Mouse (Mus musculus) bone marrow macrophage, adult 2 months (primary cell): ENCODE results near the gene Ptbp1.

Source experiments
- CTCF ChIP-seq: IDR thresholded peaks from 2 replicates; pipeline ENCODE4 v1.5.1; 2012; ENCODE audit warnings: low read depth, mild to moderate bottlenecking, low read length, moderate library complexity
- POLR2A ChIP-seq: IDR thresholded peaks from 2 replicates; pipeline ENCODE4 v1.6.1; 2012; ENCODE audit warnings: mild to moderate bottlenecking, low read depth, low read length, borderline replicate concordance

- TF ChIP-seq CTCF (no peak), POLR2A (no peak)
These were observed 31.9 kb upstream of the Ptbp1 start for GRCm38 (mm10) chr10:79822372-79822771.
